7 mouse cellular contexts compared by ENCODE assay signal in the genomic region with DNA sequence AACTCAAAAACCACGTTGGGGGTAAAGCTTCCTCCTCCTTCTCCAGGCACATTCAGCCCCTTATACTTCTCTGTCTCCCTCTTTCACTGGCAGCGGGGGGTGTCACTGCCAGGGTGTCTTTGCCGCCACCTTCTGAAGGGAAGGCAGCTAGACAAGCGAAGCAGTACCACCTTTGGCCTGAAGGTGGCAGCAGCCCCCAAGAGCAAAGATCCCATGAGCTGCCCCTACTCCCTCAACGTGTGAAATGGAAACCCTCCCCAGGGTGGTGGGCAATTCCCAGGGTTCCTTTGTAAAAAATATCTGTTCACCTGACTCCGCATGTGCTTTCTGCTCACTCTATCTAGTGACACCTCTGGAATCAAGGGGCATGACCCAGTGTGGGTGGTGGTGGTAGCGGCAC. TPM values are rescaled to one million over a fixed set of nuclear protein-coding genes. Genes with fewer than 3 reads are reported as not detected.
DNase-seq lines count a peak whose midpoint lies in the region; ATAC-seq and TF ChIP-seq lines count a peak whose summit lies in the region.

No protein-coding gene starts in this region.

- H3K27ac ChIP-seq in MEL (ENCODE audit: control insufficient read depth, low read depth, low read length) = no peak overlapping the region
- H3K27ac ChIP-seq in forebrain, embryonic 11.5 days (ENCODE audit: low read depth, low read length) = no peak overlapping the region

- TF ChIP-seq RAD21 in MEL (IDR thresholded peaks at IDR 0.05; ENCODE audit: low read depth, low read length) = peak; percentile 88

- intact Hi-C loops in heart, postnatal 14 days (cut with DNase I) = loop anchor here (2.0 to 10.0 kb wide), 4 partner anchors 57 to 267 kb away; no protein-coding TSS in a partner anchor

- H3K36me3 ChIP-seq in MEL (ENCODE audit: control insufficient read depth in 1 of 2, insufficient read depth in 2 of 2, low read length in 2 of 2) = no peaks in the 10 kb centered on the region; a peak in 1 of 4 replicates
- no peaks in the 10 kb centered on the region for H3K36me3 ChIP-seq in forebrain, embryonic 11.5 days (ENCODE audit: control insufficient read depth, insufficient read depth, low read length)
- H3K36me3 ChIP-seq in megakaryocyte, embryonic 14.5 days (replicated peaks; ENCODE audit: low read length) = peaks cover 18% of the 10 kb centered on the region

- ATAC-seq in forebrain, embryonic 11.5 days (replicated peaks; ENCODE audit: low FRiP score) = 0 out of 2 replicates have a peak, but pooled peaks have one; percentile 16

- no peak overlapping the region for H3K4me2 ChIP-seq in forebrain, embryonic 11.5 days (ENCODE audit: low read depth, low read length, severe bottlenecking)

- no peak overlapping the region for H3K4me3 ChIP-seq in MEL (ENCODE audit: control insufficient read depth in 1 of 2, insufficient read depth in 1 of 2, low read depth in 2 of 2, low read length in 2 of 2)
- H3K4me3 ChIP-seq in forebrain, embryonic 11.5 days (ENCODE audit: low read depth, low read length) = no peak overlapping the region
- peak overlapping the region; percentile 19 for H3K4me3 ChIP-seq in megakaryocyte, embryonic 14.5 days (replicated peaks)

- peak; percentile 97 to 98 (median 98) for TF ChIP-seq CTCF in MEL (IDR thresholded peaks at IDR 0.05 in 2 of 3, conservative IDR thresholded peaks at IDR 0.05 in 1 of 3; ENCODE audit: control insufficient read depth in 1 of 3, insufficient read depth in 1 of 3, low read depth in 2 of 3, low read length in 3 of 3, poor library complexity in 1 of 3, severe bottlenecking in 1 of 3)

- H3K27me3 ChIP-seq in MEL (ENCODE audit: control insufficient read depth in 1 of 2, insufficient read depth in 2 of 2, low read length in 2 of 2) = no peaks in the 10 kb centered on the region
- no peaks in the 10 kb centered on the region; the same call in 1 of the 2 replicates for H3K27me3 ChIP-seq in forebrain, embryonic 11.5 days (ENCODE audit: control insufficient read depth, insufficient read depth, low read length)
- peaks cover 6% of the 10 kb centered on the region for H3K27me3 ChIP-seq in megakaryocyte, embryonic 14.5 days (replicated peaks)

- no peak for TF ChIP-seq POLR2A in MEL (IDR thresholded peaks at IDR 0.05; ENCODE audit: control insufficient read depth in 1 of 2, insufficient read depth in 1 of 2, low read depth in 1 of 2, low read length in 2 of 2, poor library complexity in 1 of 2)

- WGBS in forebrain, embryonic 11.5 days = 13% methylated on average over 7 of the region's 7 CpGs

- DNase-seq in MEL (ENCODE audit: low read depth, low spot score) = peak; percentile 87
- DNase-seq in c-Kit-negative CD71-positive TER-119-positive erythroid progenitor cells, embryonic 14.5 days (ENCODE audit: low read depth, low spot score) = peak; percentile 60
- peak; percentile 89 for DNase-seq in forebrain, embryonic 11.5 days (ENCODE audit: low spot score)
- peak; percentile 86 to 93 for DNase-seq in heart, postnatal 14 days
- peak; percentile 89 to 99 for DNase-seq in layer of hippocampus, postnatal 25 days (ENCODE audit: extremely low spot score in 1 of 2, low spot score in 1 of 2)
- peak; percentile 71 for DNase-seq in spleen, adult 12 weeks (ENCODE audit: low spot score)

- H3K9ac ChIP-seq in MEL (ENCODE audit: control insufficient read depth, low read depth, low read length, poor library complexity, severe bottlenecking) = no peak overlapping the region
- H3K9ac ChIP-seq in forebrain, embryonic 11.5 days (ENCODE audit: low read length) = no peak overlapping the region

- H3K79me2 ChIP-seq in MEL (ENCODE audit: control insufficient read depth, insufficient read depth, low read length, poor library complexity) = peaks cover 2% of the 10 kb centered on the region; the same call in 1 of the 2 replicates

- H3K9me3 ChIP-seq in MEL (replicated peaks; ENCODE audit: insufficient read depth, low read length) = no peaks in the 10 kb centered on the region
- H3K9me3 ChIP-seq in forebrain, embryonic 11.5 days (ENCODE audit: control insufficient read depth, low read length) = no peaks in the 10 kb centered on the region
- H3K9me3 ChIP-seq in megakaryocyte, embryonic 14.5 days = peaks cover 4% of the 10 kb centered on the region

- no peak for TF ChIP-seq EP300 in MEL (IDR thresholded peaks at IDR 0.05; ENCODE audit: low read depth in 1 of 2, low read length in 2 of 2)

- peaks cover 0 to 5% of the 10 kb centered on the region in 2 experiments; a peak in 1 of 4 replicates for H3K4me1 ChIP-seq in MEL (ENCODE audit: control insufficient read depth in 1 of 2, insufficient read depth in 2 of 2, low read length in 2 of 2)
- peaks cover 5% of the 10 kb centered on the region; the same call in 1 of the 2 replicates for H3K4me1 ChIP-seq in forebrain, embryonic 11.5 days (replicated peaks; ENCODE audit: control insufficient read depth, insufficient read depth, low read length)
- peaks cover 56% of the 10 kb centered on the region for H3K4me1 ChIP-seq in megakaryocyte, embryonic 14.5 days

TF ChIP-seq in MEL, 35 proteins besides CTCF, POLR2A, EP300 and RAD21:
- TF ChIP-seq TCF12 (IDR thresholded peaks at IDR 0.05; ENCODE audit: low read depth, low read length) (no peak), MAX (IDR thresholded peaks at IDR 0.05; ENCODE audit: low read length) (no peak), GATA1 (IDR thresholded peaks at IDR 0.05; ENCODE audit: low read depth, low read length) (no peak), MAZ (IDR thresholded peaks at IDR 0.05; ENCODE audit: low read depth, low read length) (peak; percentile 79; the same call in 1 of the 2 replicates), MAFK (IDR thresholded peaks at IDR 0.05; ENCODE audit: borderline replicate concordance, low read depth, low read length) (no peak), ZC3H11A (IDR thresholded peaks at IDR 0.05; ENCODE audit: low read depth, low read length) (peak; percentile 59), ZKSCAN1 (IDR thresholded peaks at IDR 0.05; ENCODE audit: low read depth, low read length) (no peak), POLR2AphosphoS5 (IDR thresholded peaks at IDR 0.05; ENCODE audit: borderline replicate concordance, low read depth, low read length) (no peak), ZNF384 (IDR thresholded peaks at IDR 0.05; ENCODE audit: low read depth, low read length) (no peak), UBTF (IDR thresholded peaks at IDR 0.05; ENCODE audit: borderline replicate concordance, insufficient read depth, low read depth, low read length) (no peak), NRF1 (IDR thresholded peaks at IDR 0.05; ENCODE audit: insufficient read depth, low read depth, low read length, poor library complexity, severe bottlenecking) (no peak), MYB (IDR thresholded peaks at IDR 0.05; ENCODE audit: low read depth, low read length) (no peak), HCFC1 (IDR thresholded peaks at IDR 0.05; ENCODE audit: low read depth, low read length) (no peak), SMC3 (IDR thresholded peaks at IDR 0.05; ENCODE audit: low read depth, low read length) (peak; percentile 74)
TF ChIP-seq in MEL: peak in this region for 3.

RNA-seq across cellular contexts. Expression of a gene that starts 6.5 kb away (rescaled TPM):
- 43.0 and 55.9 TPM in 2 replicates for total RNA-seq in MEL (2012; rRNA removed)
- 10 to 100 TPM in 1 of 2 experiments, not detected in 1; 51.7 TPM for polyA plus RNA-seq in MEL (2012; ENCODE audit: insufficient read depth in 1 of 2, insufficient read length in 2 of 2, low read depth in 1 of 2, low replicate concordance in 2 of 2, missing spikeins in 1 of 2)
- polyA plus RNA-seq in forebrain, embryonic 11.5 days (2014; fragmentation: Nextera tagmentation; extraction: Ambion mirVana) = 38.9 and 39.1 TPM in 2 replicates
- total RNA-seq in heart, postnatal 14 days (2021) = 10 to 100 TPM; 61.4 to 65.0 TPM
- total RNA-seq in layer of hippocampus, postnatal 25 days (2021) = 10 to 100 TPM; 32.0 to 33.4 TPM
- 23.7 and 34.3 TPM in 2 replicates for polyA plus RNA-seq in megakaryocyte, embryonic 14.5 days (2012; ENCODE audit: insufficient read depth, low replicate concordance)

RNA-seq across cellular contexts. Expression of a gene that starts 7.8 kb away (rescaled TPM):
- total RNA-seq in MEL (2012; rRNA removed) = 3.2 and 3.3 TPM in 2 replicates
- polyA plus RNA-seq in MEL (2012; ENCODE audit: insufficient read depth in 1 of 2, insufficient read length in 2 of 2, low read depth in 1 of 2, low replicate concordance in 2 of 2, missing spikeins in 1 of 2) = 1 to 10 TPM in 1 of 2 experiments, not detected in 1; 6.0 TPM
- polyA plus RNA-seq in forebrain, embryonic 11.5 days (2014; fragmentation: Nextera tagmentation; extraction: Ambion mirVana) = 11.2 and 14.9 TPM in 2 replicates
- total RNA-seq in heart, postnatal 14 days (2021) = 1 to 10 TPM; 2.6 to 4.3 TPM
- total RNA-seq in layer of hippocampus, postnatal 25 days (2021) = 100 to 1,000 TPM; 113 to 115 TPM
- polyA plus RNA-seq in megakaryocyte, embryonic 14.5 days (2012; ENCODE audit: insufficient read depth, low replicate concordance) = 1.1 and 1.6 TPM in 2 replicates

RNA-seq across cellular contexts. Expression of a gene that starts 29.5 kb away (rescaled TPM):
- not detected in 2 replicates for total RNA-seq in MEL (2012; rRNA removed)
- 1 to 10 TPM in 1 of 2 experiments, not detected in 1; 1.1 TPM for polyA plus RNA-seq in MEL (2012; ENCODE audit: insufficient read depth in 1 of 2, insufficient read length in 2 of 2, low read depth in 1 of 2, low replicate concordance in 2 of 2, missing spikeins in 1 of 2)
- 4.4 and 7.3 TPM in 2 replicates for polyA plus RNA-seq in forebrain, embryonic 11.5 days (2014; fragmentation: Nextera tagmentation; extraction: Ambion mirVana)
- 1 to 10 TPM in 1 of 2 experiments, under 1 TPM in 1; 0.22 to 1.4 TPM for total RNA-seq in heart, postnatal 14 days (2021)
- 1 to 10 TPM in 1 of 2 experiments, under 1 TPM in 1; 0.59 to 1.2 TPM for total RNA-seq in layer of hippocampus, postnatal 25 days (2021)
- 0.64 and 3.8 TPM in 2 replicates for polyA plus RNA-seq in megakaryocyte, embryonic 14.5 days (2012; ENCODE audit: insufficient read depth, low replicate concordance)

RNA-seq across cellular contexts. Expression of a gene that starts 48.5 kb away (rescaled TPM):
- total RNA-seq in MEL (2012; rRNA removed) = 6.5 and 7.4 TPM in 2 replicates
- polyA plus RNA-seq in MEL (2012; ENCODE audit: insufficient read depth in 1 of 2, insufficient read length in 2 of 2, low read depth in 1 of 2, low replicate concordance in 2 of 2, missing spikeins in 1 of 2) = 10 to 100 TPM in 1 of 2 experiments, not detected in 1; 15.6 TPM
- 26.2 and 27.1 TPM in 2 replicates for polyA plus RNA-seq in forebrain, embryonic 11.5 days (2014; fragmentation: Nextera tagmentation; extraction: Ambion mirVana)
- 10 to 100 TPM; 25.9 to 26.2 TPM for total RNA-seq in heart, postnatal 14 days (2021)
- 10 to 100 TPM; 43.7 TPM for total RNA-seq in layer of hippocampus, postnatal 25 days (2021)
- 42.1 and 116 TPM in 2 replicates for polyA plus RNA-seq in megakaryocyte, embryonic 14.5 days (2012; ENCODE audit: insufficient read depth, low replicate concordance)

RNA-seq across cellular contexts. Expression of a gene that starts 49.3 kb away (rescaled TPM):
- total RNA-seq in MEL (2012; rRNA removed) = 87.5 and 101 TPM in 2 replicates
- polyA plus RNA-seq in MEL (2012; ENCODE audit: insufficient read depth in 1 of 2, insufficient read length in 2 of 2, low read depth in 1 of 2, low replicate concordance in 2 of 2, missing spikeins in 1 of 2) = 100 to 1,000 TPM in 1 of 2 experiments, not detected in 1; 222 TPM
- 142 and 148 TPM in 2 replicates for polyA plus RNA-seq in forebrain, embryonic 11.5 days (2014; fragmentation: Nextera tagmentation; extraction: Ambion mirVana)
- total RNA-seq in heart, postnatal 14 days (2021) = 10 to 100 TPM; 24.9 to 26.8 TPM
- 10 to 100 TPM; 48.7 to 51.6 TPM for total RNA-seq in layer of hippocampus, postnatal 25 days (2021)
- 67.0 and 146 TPM in 2 replicates for polyA plus RNA-seq in megakaryocyte, embryonic 14.5 days (2012; ENCODE audit: insufficient read depth, low replicate concordance)

Comparison
In these comparisons a context has a peak if more than half of its experiments do, and no peak if none do; other contexts are left out.
1. RNA of a gene that starts 7.8 kb away (total RNA-seq): 113 to 115 TPM in layer of hippocampus, postnatal 25 days; 2.6 to 4.3 TPM in heart, postnatal 14 days and 3.2 to 3.3 TPM in MEL; every median in the first group is over 10 times any median in the second.
2. Peak in every context shown above with its lines, with median percentiles within 50 percentile points of each other: DNase-seq.